Mouse (Mus musculus) embryonic fibroblast, embryonic 13.5 days (primary cell): Measurements from ENCODE around the gene Napb.

Source experiments
- CTCF ChIP-seq: IDR thresholded peaks from 2 replicates; pipeline ENCODE4 v1.5.1; 2011; ENCODE audit warnings: mild to moderate bottlenecking, control low read depth, low read length, moderate library complexity, borderline replicate concordance; ENCODE audit not compliant: insufficient read depth
- POLR2A ChIP-seq: IDR thresholded peaks from 2 replicates; pipeline ENCODE4 v1.6.1; 2011; ENCODE audit warnings: low read depth, mild to moderate bottlenecking, control low read depth, low read length, moderate library complexity

- TF ChIP-seq CTCF (no peak), POLR2A (no peak)
Observed at GRCm38 (mm10) chr2:148684972-148685371, 47.3 kb downstream of the Napb start.
